Comparison of ENCODE assay signal across 7 mouse cellular contexts in the genomic region with DNA sequence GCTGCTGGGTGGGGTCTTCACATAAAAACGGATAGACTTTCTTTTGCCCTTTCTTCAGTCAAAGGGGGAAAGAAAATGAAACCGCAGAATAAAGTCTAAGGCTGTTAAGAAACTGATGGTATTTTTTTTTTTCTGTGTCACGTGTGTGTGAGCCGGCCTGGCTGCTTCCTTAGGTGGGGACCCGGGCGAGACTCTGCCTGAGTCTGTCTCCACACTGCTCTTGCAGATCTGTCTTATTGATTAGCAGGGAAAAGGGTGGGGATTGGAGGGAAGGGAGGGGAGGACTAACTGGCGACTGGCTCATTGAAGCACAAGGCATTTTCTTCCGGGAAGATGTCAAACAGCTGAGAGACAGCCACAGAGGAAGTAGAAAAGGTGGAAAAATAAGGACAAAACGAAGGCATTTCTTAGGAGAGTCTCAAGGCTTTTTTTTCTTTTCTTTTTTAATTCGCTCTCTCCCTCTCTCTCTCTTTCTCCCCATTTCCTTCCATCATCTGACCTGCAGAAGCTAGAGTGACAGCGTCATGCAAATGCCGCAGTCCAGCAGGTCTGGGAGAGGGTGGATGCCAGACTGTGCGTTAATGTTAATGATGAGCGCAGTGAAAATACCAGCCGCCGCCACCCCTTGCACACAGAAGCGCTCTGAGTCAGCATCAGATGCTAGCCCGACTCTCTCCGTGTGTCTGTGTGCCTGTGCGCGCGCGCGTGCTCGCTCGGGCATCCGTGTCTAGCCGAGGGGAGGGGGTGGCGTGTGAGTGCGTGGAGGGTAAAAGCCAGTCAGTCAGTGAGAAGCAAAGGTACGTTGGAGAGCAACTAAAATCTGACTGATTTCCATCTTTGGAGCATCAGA. TPM values are rescaled to one million over a fixed set of nuclear protein-coding genes. Genes with fewer than 3 reads are reported as not detected.
DNase-seq lines count a peak whose midpoint lies in the region; ATAC-seq lines count a peak whose summit lies in the region.

No protein-coding gene starts in this region.

- peak; percentile 93 for ATAC-seq in intestine, embryonic 14.5 days (replicated peaks; ENCODE audit: low FRiP score, low TSS enrichment, low read depth)
- ATAC-seq in megakaryocyte-erythroid progenitor cell, adult 5-6 weeks (replicated peaks; ENCODE audit: low FRiP score, low TSS enrichment, poor library complexity, severe bottlenecking) = peak; percentile 90

- 4% methylated on average over 31 of the region's 31 CpGs for WGBS in intestine, embryonic 14.5 days

- no peaks in the 10 kb centered on the region for H3K36me3 ChIP-seq in intestine, embryonic 14.5 days (ENCODE audit: control insufficient read depth, insufficient read depth, low read length)

- peaks cover 5% of the 10 kb centered on the region; the same call in 1 of the 2 replicates for H3K4me1 ChIP-seq in intestine, embryonic 14.5 days (replicated peaks; ENCODE audit: control insufficient read depth, insufficient read depth, low read length)

- H3K4me2 ChIP-seq in intestine, embryonic 14.5 days (ENCODE audit: low read length) = peak overlapping the region; percentile 72

- peak; percentile 68 for DNase-seq in adrenal gland, postnatal 10 days
- peak; percentile 76 for DNase-seq in embryo, embryonic 10 days (ENCODE audit: low spot score)
- peak; percentile 49 for DNase-seq in gastrocnemius, postnatal 25 days
- peak; percentile 72 for DNase-seq in intestine, embryonic 14.5 days (ENCODE audit: low spot score)
- DNase-seq in left cerebral cortex, postnatal 25 days (ENCODE audit: low spot score in 2 of 2) = peak; percentile 87 to 94
- DNase-seq in skeletal muscle tissue, adult 2 months (ENCODE audit: low read depth, low spot score) = peak; percentile 61

- intact Hi-C loops in left cerebral cortex, postnatal 25 days (cut with DNase I) = loop anchor here (1.0 to 5.0 kb wide), 4 partner anchors 50 to 407 kb away; no protein-coding TSS in a partner anchor

- H3K27ac ChIP-seq in intestine, embryonic 14.5 days (ENCODE audit: low read depth) = no peak overlapping the region

- no peaks in the 10 kb centered on the region for H3K9me3 ChIP-seq in intestine, embryonic 14.5 days (ENCODE audit: control insufficient read depth, low read length)

- H3K4me3 ChIP-seq in intestine, embryonic 14.5 days (ENCODE audit: low read depth, low read length) = peak overlapping the region; percentile 42

- no peaks in the 10 kb centered on the region for H3K27me3 ChIP-seq in intestine, embryonic 14.5 days (replicated peaks; ENCODE audit: control insufficient read depth, insufficient read depth, low read length)

- H3K9ac ChIP-seq in intestine, embryonic 14.5 days (ENCODE audit: low read length) = peak overlapping the region; percentile 49

RNA-seq across cellular contexts. Expression of a gene that starts 42.2 kb away (rescaled TPM):
- not detected for total RNA-seq in adrenal gland, postnatal 10 days (2021)
- not detected for total RNA-seq in gastrocnemius, postnatal 25 days (2021)
- polyA plus RNA-seq in intestine, embryonic 14.5 days (2014; fragmentation: Nextera tagmentation; extraction: Ambion mirVana) = not detected in 2 replicates
- total RNA-seq in left cerebral cortex, postnatal 25 days (2021) = not detected
- total RNA-seq in megakaryocyte-erythroid progenitor cell, adult 5-6 weeks (2014; fragmentation: Nextera tagmentation) = not detected in 2 replicates
- total RNA-seq in megakaryocyte-erythroid progenitor cell, adult 5-6 weeks (2017) = not detected in 2 replicates
